Mouse (Mus musculus) midbrain, postnatal 0 days (tissue): Measurements from ENCODE around the gene Notch4. TPM values are rescaled to one million over a fixed set of nuclear protein-coding genes. Genes with fewer than 3 reads are reported as not detected.
"Not testable (repeated sequence)": the region's sequence is repeated elsewhere in the genome, so short reads cannot be mapped to it uniquely, and the experiment has no call there.

Experiments used
- ATAC-seq: fragments of 200-750 bp; cut with Nextera tagmentation; 2 replicates; pipeline ENCODE4 v1.8.0; 2017; ENCODE audit warnings: moderate number of reproducible peaks, mild to moderate bottlenecking, moderate TSS enrichment, moderate library complexity; ENCODE audit not compliant: low FRiP score
- DNase-seq: peaks from one replicate; pipeline ENCODE4 v3.0.0-alpha.2; 2015; ENCODE audit warnings: low spot score
- H3K27ac ChIP-seq: fragments of 300-500 bp; sonication (generic); 2 replicates; pipeline ENCODE4 v1.5.1; 2014; ENCODE audit warnings: low read depth, mild to moderate bottlenecking, low read length, mixed read lengths
- H3K27me3 ChIP-seq: fragments of 300-500 bp; sonication (generic); 2 replicates; pipeline ENCODE4 v1.6.1; 2014; ENCODE audit warnings: low read length, control low read depth, mixed read lengths; ENCODE audit not compliant: insufficient read depth
- H3K36me3 ChIP-seq: fragments of 300-500 bp; sonication (generic); 2 replicates; pipeline ENCODE4 v1.6.1; 2014; ENCODE audit warnings: low read length, control low read depth, mixed read lengths; ENCODE audit not compliant: insufficient read depth
- H3K4me1 ChIP-seq: fragments of 300-500 bp; sonication (generic); 2 replicates; pipeline ENCODE4 v1.6.1; 2014; ENCODE audit warnings: mild to moderate bottlenecking, control low read depth, antibody characterized with exemption, low read length, mixed read lengths; ENCODE audit not compliant: insufficient read depth
- H3K4me2 ChIP-seq: fragments of 300-500 bp; sonication (generic); 2 replicates; pipeline ENCODE4 v1.6.1; 2014; ENCODE audit warnings: low read depth, mild to moderate bottlenecking, low read length, mixed read lengths; ENCODE audit not compliant: poor library complexity, severe bottlenecking
- H3K4me3 ChIP-seq: fragments of 300-500 bp; sonication (generic); 2 replicates; pipeline ENCODE4 v1.5.1; 2014; ENCODE audit warnings: low read depth, mild to moderate bottlenecking, low read length, moderate library complexity
- H3K9ac ChIP-seq: fragments of 300-500 bp; sonication (generic); replicated peaks from 2 replicates; pipeline ENCODE4 v1.6.1; 2014; ENCODE audit warnings: mild to moderate bottlenecking, low read length, moderate library complexity, mixed read lengths; ENCODE audit not compliant: poor library complexity, severe bottlenecking
- H3K9me3 ChIP-seq: fragments of 300-500 bp; sonication (generic); 2 replicates; pipeline ENCODE4 v1.6.1; 2016; ENCODE audit warnings: low read length, control low read depth
- CTCF ChIP-seq: IDR thresholded peaks from 2 replicates; pipeline ENCODE4 v1.5.1; 2016; ENCODE audit warnings: antibody characterized with exemption, mild to moderate bottlenecking
- WGBS: fragments of 180-500 bp; shearing (Covaris S2); extraction: QIAGEN DNeasy Blood & Tissue Kit; methylation state at CpG from one replicate; pipeline ENCODE4 v1.1.7; 2014; 5-methylcytosine and 5-hydroxymethylcytosine counted together
- polyA plus RNA-seq: library from polyadenylated mRNA; unstranded; fragments of >200 nt; fragmentation: Nextera tagmentation; extraction: Ambion mirVana; gene quantifications from 2 replicates; pipeline ENCODE4 v1.2.1, GENCODE M21; 2015
- total RNA-seq: library from RNA; depleted of rRNA; stranded (reverse); fragments of >200 nt; gene quantifications from 2 replicates; pipeline ENCODE4 v1.2.3, GENCODE M21; 2014

Gene Notch4
- total and polyA plus RNA-seq, 2 experiments from 2014 or later: 6.1 to 44.3 TPM

DNA sequence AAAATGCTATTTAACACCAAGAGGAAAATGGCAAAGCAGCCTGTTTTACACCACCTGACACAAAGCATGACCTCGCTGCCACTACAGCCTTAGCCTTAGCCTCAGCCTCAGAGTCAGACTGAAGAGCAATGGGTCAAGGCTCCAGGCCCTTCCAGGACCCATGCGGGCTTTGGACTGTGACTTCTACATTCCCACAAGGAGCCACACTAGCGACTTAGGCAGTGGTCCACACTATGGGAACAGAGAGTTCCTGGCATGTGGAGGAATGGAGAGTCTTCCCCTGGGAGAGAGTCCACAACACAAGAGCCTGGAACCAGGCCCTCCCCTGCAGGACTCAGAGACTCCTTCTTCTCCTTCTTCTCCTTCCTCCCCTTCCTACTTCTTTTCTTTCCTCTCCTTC is 31.4 kb upstream of the Notch4 start:
- Histone ChIP-seq H3K27ac (no peak overlapping the region), H3K4me2 (no peak overlapping the region), H3K4me3 (no peak overlapping the region), H3K36me3 (no peaks in the 10 kb centered on the region), H3K9ac (no peak overlapping the region), H3K27me3 (no peaks in the 10 kb centered on the region), H3K4me1 (no peaks in the 10 kb centered on the region), H3K9me3 (no peaks in the 10 kb centered on the region)
- WGBS: 91% methylated on average over 3 of the region's 3 CpGs
- DNase-seq (no peak), ATAC-seq (no peak)
- TF ChIP-seq CTCF: no peak

DNA sequence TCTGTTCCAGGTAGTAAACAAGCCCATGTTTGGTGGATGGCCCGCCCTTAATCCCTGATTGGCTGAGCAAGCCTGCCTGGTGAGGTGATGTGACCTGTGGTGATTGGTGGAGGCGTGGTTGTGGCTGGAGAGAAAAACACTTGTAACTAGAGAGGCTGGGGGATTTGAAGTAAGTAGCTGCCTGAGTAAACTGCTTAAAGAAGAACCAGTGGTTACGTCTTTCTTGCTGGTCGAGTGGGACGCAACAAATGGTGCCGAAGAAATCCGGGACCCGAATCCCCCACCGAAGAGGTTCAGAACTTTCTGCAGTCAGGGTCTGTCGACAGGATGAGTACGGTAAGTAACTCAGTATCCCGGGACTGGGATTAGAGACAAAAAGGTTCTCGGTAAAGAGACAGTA is 20.5 kb upstream of the Notch4 start:
- WGBS: 96% methylated on average over 12 of the region's 13 CpGs
- not testable (repeated sequence) for H3K27ac ChIP-seq, DNase-seq, H3K4me1 ChIP-seq, H3K9ac ChIP-seq, H3K4me2 ChIP-seq, H3K4me3 ChIP-seq, H3K27me3 ChIP-seq, H3K36me3 ChIP-seq, H3K9me3 ChIP-seq, ATAC-seq

DNA sequence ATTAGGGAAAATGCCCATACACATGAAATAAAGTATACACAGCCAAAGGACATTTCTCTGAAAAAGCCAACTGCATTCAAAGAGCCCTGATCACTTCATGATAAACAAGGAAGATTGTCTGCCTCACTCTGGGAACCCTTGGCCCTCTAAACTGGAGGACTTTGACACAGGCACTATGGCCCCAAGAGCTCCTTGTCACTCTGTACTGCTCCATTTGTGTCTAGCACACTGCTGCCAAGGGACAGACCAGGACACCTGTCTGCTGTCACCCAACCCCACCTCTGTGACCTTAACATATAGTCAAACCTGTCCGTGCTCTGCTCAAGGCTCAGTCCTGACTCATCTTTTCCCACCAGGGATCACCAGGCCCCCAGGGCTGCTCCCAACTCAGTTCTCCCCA is 17.3 kb upstream of the Notch4 start:
- no peak for TF ChIP-seq CTCF
- ATAC-seq (no peak), DNase-seq (no peak)
- Histone ChIP-seq H3K4me2 (no peak overlapping the region), H3K36me3 (no peaks in the 10 kb centered on the region), H3K4me3 (no peak overlapping the region), H3K9ac (no peak overlapping the region), H3K4me1 (no peaks in the 10 kb centered on the region), H3K27ac (no peak overlapping the region), H3K27me3 (0 out of 2 replicates have a peak, but pooled peaks cover under 1% of the 10 kb centered on the region), H3K9me3 (no peaks in the 10 kb centered on the region)
- 100% methylated on average over 1 of the region's 1 CpGs for WGBS

DNA sequence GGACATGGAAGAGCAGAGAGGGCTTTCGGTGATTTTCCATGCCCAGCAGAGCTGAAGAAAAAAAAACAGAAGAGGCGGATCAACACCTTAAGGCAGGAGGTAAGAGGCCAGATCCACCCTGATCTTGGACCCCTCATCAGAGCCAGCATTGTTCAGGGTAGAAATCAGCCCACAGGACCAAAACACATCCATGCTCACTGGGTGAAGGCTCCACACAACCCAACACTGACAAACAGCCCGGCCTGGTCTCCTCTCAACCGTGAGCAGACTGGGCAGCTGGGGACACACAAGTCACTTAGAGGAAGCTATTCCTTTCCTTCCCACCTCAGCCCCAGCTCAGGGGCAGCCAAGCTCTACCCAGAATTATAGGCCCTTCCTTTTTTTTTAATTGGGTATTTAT is 16.5 kb upstream of the Notch4 start:
- H3K9me3 ChIP-seq: no peaks in the 10 kb centered on the region
- 89% methylated on average over 4 of the region's 4 CpGs for WGBS
- no peak for TF ChIP-seq CTCF

DNA sequence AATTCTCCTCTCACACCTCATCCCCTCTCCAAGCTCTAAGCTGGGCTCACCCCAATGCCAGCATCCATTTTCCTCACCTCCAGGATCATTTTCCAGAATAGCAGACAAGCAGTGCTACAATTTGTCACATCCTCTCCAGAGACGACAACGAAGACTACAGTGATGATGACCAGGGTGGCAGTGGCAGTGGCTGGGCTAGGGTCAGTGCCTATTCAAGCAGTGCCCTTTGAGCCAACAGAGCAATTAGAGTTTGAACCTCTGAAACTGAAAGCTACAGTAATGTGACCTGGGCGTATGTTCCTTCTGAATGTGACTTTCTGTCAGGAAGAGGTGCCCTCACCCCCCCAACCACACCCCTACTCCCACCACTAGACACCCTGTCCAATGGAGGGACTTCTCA is 14.9 kb upstream of the Notch4 start:
- WGBS: 90% methylated on average over 3 of the region's 3 CpGs
- no peak for TF ChIP-seq CTCF
- ATAC-seq: no peak
- Histone ChIP-seq H3K9ac (no peak overlapping the region), H3K9me3 (no peaks in the 10 kb centered on the region), H3K36me3 (no peaks in the 10 kb centered on the region), H3K27ac (no peak overlapping the region), H3K4me2 (no peak overlapping the region), H3K4me3 (no peak overlapping the region), H3K27me3 (0 out of 2 replicates have a peak, but pooled peaks cover 3% of the 10 kb centered on the region), H3K4me1 (no peaks in the 10 kb centered on the region)
- no peak for DNase-seq

More for the DNA sequence above, 16.5 kb upstream of the Notch4 start:
- no peaks in the 10 kb centered on the region for H3K36me3 ChIP-seq
- H3K9ac ChIP-seq: no peak overlapping the region
- 0 out of 2 replicates have a peak, but pooled peaks cover 3% of the 10 kb centered on the region for H3K27me3 ChIP-seq
- no peak overlapping the region for H3K27ac ChIP-seq
- DNase-seq (no peak), ATAC-seq (no peak)
- H3K4me3 ChIP-seq: no peak overlapping the region
- H3K4me1 ChIP-seq: no peaks in the 10 kb centered on the region
- no peak overlapping the region for H3K4me2 ChIP-seq

DNA sequence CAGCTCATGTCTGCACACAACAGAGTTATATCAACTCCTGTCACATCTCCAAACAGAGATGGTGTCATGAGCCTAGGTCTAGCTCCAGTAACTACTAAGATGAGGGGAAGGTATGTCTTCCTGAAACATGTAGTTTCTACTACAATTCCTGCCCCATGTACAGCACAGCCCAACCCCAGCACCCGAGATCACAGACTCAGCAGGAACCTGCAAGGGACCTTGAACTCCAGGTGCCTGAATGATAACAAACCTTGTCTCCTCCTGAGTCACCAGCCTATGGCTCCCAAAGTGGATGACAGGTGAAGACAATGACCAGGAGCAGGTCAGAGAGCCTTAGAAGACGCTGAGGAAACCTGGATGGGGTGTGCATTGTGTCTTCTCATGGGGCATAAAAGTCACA is 14.2 kb upstream of the Notch4 start:
- Histone ChIP-seq H3K36me3 (no peaks in the 10 kb centered on the region), H3K4me3 (no peak overlapping the region), H3K27me3 (0 out of 2 replicates have a peak, but pooled peaks cover 3% of the 10 kb centered on the region), H3K4me2 (no peak overlapping the region), H3K27ac (no peak overlapping the region), H3K9ac (no peak overlapping the region), H3K9me3 (no peaks in the 10 kb centered on the region), H3K4me1 (no peaks in the 10 kb centered on the region)
- WGBS: 82% methylated on average over 2 of the region's 2 CpGs
- ATAC-seq (no peak), DNase-seq (no peak)
- no peak for TF ChIP-seq CTCF
